Mouse (Mus musculus): Measurements from ENCODE around the gene Calr3. TPM values are rescaled to one million over a fixed set of nuclear protein-coding genes. Genes with fewer than 3 reads are reported as not detected.
A peak's percentile ranks its signal among the peaks of the same experiment; 100 is the strongest.

Calr3 gene
- polyA plus RNA-seq, 1 experiment from 2014 or later: 1.4 TPM

DNA sequence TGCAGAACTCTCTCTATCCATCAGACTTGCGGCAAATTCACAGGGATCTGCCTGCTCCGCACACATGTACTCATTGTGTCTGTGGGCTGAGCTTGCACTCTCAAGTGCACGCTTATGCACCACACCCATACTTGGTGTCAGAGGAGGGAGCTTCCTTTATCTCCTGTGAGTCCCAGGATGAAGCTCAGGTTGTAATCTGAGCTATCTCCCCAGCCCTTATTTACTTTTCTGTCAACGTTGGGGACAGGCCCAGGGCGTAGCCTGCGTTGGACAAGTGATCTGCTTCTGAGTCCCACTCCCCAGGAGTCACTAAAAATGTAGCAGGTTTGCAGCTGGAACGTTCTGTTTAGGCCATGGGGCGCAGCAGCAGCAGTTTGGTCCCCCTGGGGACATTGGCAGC is 7.8 kb upstream of the Calr3 start:
- WGBS: 87% methylated on average over 8 of the region's 8 CpGs
- Histone ChIP-seq H3K4me2 (ENCODE audit: low read length) (no peak overlapping the region), H3K27me3 (replicated peaks; ENCODE audit: control insufficient read depth, insufficient read depth, low read length) (no peaks in the 10 kb centered on the region), H3K36me3 (ENCODE audit: control insufficient read depth, insufficient read depth, low read length) (peaks cover 39% of the 10 kb centered on the region), H3K9me3 (ENCODE audit: control insufficient read depth, low read length) (no peaks in the 10 kb centered on the region), H3K9ac (ENCODE audit: low read depth, low read length) (no peak overlapping the region), H3K4me3 (ENCODE audit: low read length) (no peak overlapping the region), H3K4me1 (ENCODE audit: control insufficient read depth, insufficient read depth, low read depth, low read length) (peaks cover 4% of the 10 kb centered on the region; the same call in 1 of the 2 replicates), H3K27ac (ENCODE audit: low read depth, low read length) (no peak overlapping the region)
- no peak for ATAC-seq

DNA sequence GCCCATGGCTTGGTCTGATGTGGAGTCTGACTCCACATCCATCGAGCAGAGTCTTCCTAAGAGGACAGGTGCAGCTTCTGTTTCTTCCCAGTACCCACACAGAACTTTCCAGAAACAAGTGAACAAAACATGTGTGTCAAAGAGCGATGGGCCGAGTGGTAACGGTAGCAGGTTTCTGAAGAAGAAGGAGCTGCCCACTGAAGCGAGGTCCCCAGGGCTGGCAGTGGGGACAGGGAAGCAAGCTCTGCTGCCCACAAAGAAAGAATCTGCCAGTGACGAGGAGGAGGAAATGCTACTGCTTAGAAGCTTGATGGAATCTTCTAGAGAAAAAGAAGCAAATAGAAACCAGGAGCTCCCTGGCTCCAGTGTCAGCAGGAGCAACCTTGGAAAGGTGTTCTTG is 1.4 kb upstream of the Calr3 start:
- H3K9me3 ChIP-seq (ENCODE audit: control insufficient read depth, low read length): no peaks in the 10 kb centered on the region
- H3K9ac ChIP-seq (ENCODE audit: low read depth, low read length): no peak overlapping the region
- H3K4me1 ChIP-seq (ENCODE audit: control insufficient read depth, insufficient read depth, low read depth, low read length): peaks cover 4% of the 10 kb centered on the region; the same call in 1 of the 2 replicates
- no peak overlapping the region for H3K27ac ChIP-seq (ENCODE audit: low read depth, low read length)
- H3K4me3 ChIP-seq (ENCODE audit: low read length): no peak overlapping the region
- no peaks in the 10 kb centered on the region for H3K27me3 ChIP-seq (replicated peaks; ENCODE audit: control insufficient read depth, insufficient read depth, low read length)
- ATAC-seq: no peak
- peaks cover 6% of the 10 kb centered on the region; the same call in 1 of the 2 replicates for H3K36me3 ChIP-seq (ENCODE audit: control insufficient read depth, insufficient read depth, low read length)
- WGBS: 96% methylated on average over 6 of the region's 6 CpGs
- H3K4me2 ChIP-seq (ENCODE audit: low read length): no peak overlapping the region

DNA sequence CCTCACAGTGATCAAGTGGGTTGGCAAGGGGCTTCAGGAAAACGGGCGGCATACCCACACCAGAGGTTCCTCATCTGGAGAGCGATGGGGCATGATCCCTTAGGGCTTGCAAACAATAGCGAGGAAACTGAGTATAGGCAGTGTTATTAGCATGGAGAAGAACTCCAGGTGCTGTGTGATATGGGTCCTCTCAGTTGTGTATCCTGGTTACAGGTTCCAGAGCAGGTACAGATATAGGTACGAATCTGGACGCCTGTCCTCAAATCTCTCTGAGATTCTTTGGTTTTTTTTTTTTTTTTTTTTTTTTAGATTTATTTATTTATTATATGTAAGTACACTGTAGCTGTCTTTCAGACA is 302 bp upstream of the Calr3 start:
- peak; percentile 72; the same call in 1 of the 2 replicates for ATAC-seq
- no peaks in the 10 kb centered on the region; the same call in 1 of the 2 replicates for H3K36me3 ChIP-seq (ENCODE audit: control insufficient read depth, insufficient read depth, low read length)
- peak overlapping the region; percentile 53 for H3K4me3 ChIP-seq (ENCODE audit: low read length)
- H3K4me1 ChIP-seq (ENCODE audit: control insufficient read depth, insufficient read depth, low read depth, low read length): peaks cover 4% of the 10 kb centered on the region; the same call in 1 of the 2 replicates
- H3K27me3 ChIP-seq (replicated peaks; ENCODE audit: control insufficient read depth, insufficient read depth, low read length): no peaks in the 10 kb centered on the region
- WGBS: 37% methylated on average over 6 of the region's 6 CpGs
- H3K9me3 ChIP-seq (ENCODE audit: control insufficient read depth, low read length): no peaks in the 10 kb centered on the region
- H3K4me2 ChIP-seq (ENCODE audit: low read length): peak overlapping the region; percentile 74
- peak overlapping the region; percentile 72 for H3K27ac ChIP-seq (ENCODE audit: low read depth, low read length)
- H3K9ac ChIP-seq (ENCODE audit: low read depth, low read length): peak overlapping the region; percentile 81

DNA sequence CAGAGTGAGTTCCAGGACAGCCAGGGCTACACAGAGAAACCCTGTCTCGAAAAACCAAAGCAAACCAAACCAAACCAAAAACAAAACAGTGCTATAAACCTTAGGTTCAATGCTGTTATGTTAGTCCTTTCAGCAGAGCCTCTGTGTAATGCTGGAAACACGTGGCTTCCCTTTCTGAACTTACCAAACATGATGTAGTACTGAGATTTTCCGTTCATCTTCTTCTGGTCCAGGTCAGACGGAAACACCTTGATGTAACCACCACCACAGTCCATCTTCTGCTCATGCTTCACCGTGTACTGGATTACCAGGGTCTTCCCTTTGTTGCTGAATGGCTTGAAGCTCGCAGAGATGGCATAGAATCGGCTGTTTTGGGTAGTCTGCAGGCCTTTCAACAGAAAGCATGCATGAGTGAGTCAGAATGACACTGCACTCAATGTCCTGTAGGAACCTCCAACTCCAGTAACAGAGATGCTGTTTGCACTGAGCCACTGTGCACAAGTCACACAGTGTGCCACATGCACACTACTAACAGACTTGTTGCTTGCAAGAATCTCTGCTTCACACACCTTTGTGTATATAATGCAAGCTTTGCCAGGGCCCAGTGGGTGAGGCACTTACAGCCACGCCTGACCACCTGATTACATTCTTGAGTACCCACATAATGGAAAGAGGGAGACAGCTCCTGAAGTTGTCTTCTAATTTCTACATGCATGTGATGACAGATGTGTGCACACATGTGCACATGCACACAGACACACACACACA is 5.2 kb downstream of the Calr3 start:
- Histone ChIP-seq H3K9ac (ENCODE audit: low read depth, low read length) (no peak overlapping the region), H3K4me3 (ENCODE audit: low read length) (no peak overlapping the region), H3K9me3 (ENCODE audit: control insufficient read depth, low read length) (no peaks in the 10 kb centered on the region), H3K4me2 (ENCODE audit: low read length) (no peak overlapping the region), H3K27me3 (replicated peaks; ENCODE audit: control insufficient read depth, insufficient read depth, low read length) (no peaks in the 10 kb centered on the region), H3K27ac (ENCODE audit: low read depth, low read length) (no peak overlapping the region), H3K36me3 (ENCODE audit: control insufficient read depth, insufficient read depth, low read length) (no peaks in the 10 kb centered on the region), H3K4me1 (ENCODE audit: control insufficient read depth, insufficient read depth, low read depth, low read length) (no peaks in the 10 kb centered on the region)
- ATAC-seq: no peak
- WGBS: 63% methylated on average over 8 of the region's 8 CpGs

DNA sequence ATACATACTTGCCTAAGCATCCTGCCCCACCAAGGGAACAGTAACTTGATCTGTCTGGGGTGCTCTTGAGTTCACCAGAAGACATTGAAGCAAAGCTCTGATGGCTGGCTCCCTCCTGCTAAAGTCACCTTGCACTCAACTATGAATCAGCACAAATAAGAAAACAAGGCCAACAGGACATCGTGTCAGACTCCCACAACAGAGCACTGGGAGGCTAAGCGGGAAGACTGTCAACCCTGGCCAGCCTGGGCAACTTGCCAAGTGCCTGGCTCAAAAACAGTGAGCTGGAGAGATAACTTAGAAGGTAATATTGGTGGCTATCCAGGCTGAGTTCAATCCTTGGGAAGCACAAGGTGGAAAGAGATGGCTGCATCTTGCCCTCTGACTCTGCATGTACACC is 8.7 kb downstream of the Calr3 start:
- ATAC-seq: no peak
- H3K27ac ChIP-seq (ENCODE audit: low read depth, low read length): no peak overlapping the region
- H3K4me1 ChIP-seq (ENCODE audit: control insufficient read depth, insufficient read depth, low read depth, low read length): no peaks in the 10 kb centered on the region
- H3K9me3 ChIP-seq (ENCODE audit: control insufficient read depth, low read length): no peaks in the 10 kb centered on the region
- H3K36me3 ChIP-seq (ENCODE audit: control insufficient read depth, insufficient read depth, low read length): no peaks in the 10 kb centered on the region
- 42% methylated on average over 2 of the region's 2 CpGs for WGBS
- H3K9ac ChIP-seq (ENCODE audit: low read depth, low read length): no peak overlapping the region
- no peak overlapping the region for H3K4me2 ChIP-seq (ENCODE audit: low read length)
- H3K27me3 ChIP-seq (replicated peaks; ENCODE audit: control insufficient read depth, insufficient read depth, low read length): no peaks in the 10 kb centered on the region
- no peak overlapping the region for H3K4me3 ChIP-seq (ENCODE audit: low read length)

DNA sequence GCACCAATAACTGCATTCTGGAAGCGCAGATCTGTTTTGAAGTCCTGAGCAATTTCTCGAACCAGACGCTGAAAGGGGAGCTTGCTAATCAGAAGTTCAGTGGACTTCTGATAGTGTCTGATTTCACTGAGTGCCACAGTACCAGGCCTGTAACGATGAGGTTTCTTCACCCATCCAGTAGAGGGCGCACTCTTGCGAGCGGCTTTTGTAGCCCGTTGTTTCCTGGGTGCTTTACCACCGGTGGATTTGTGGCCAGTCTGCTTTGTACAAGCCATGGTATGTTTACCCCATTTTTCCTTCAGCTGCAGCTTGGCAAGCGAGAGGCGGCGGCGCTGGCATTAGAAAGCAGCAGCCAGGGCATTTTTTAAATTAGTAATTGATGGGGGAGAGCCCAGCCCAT is 14.0 kb downstream of the Calr3 start:
- WGBS: 57% methylated on average over 13 of the region's 13 CpGs
- Histone ChIP-seq H3K9me3 (ENCODE audit: control insufficient read depth, low read length) (no peaks in the 10 kb centered on the region), H3K36me3 (ENCODE audit: control insufficient read depth, insufficient read depth, low read length) (no peaks in the 10 kb centered on the region), H3K9ac (ENCODE audit: low read depth, low read length) (no peak overlapping the region), H3K27me3 (replicated peaks; ENCODE audit: control insufficient read depth, insufficient read depth, low read length) (no peaks in the 10 kb centered on the region), H3K27ac (ENCODE audit: low read depth, low read length) (no peak overlapping the region), H3K4me3 (ENCODE audit: low read length) (no peak overlapping the region), H3K4me1 (ENCODE audit: control insufficient read depth, insufficient read depth, low read depth, low read length) (no peaks in the 10 kb centered on the region), H3K4me2 (ENCODE audit: low read length) (no peak overlapping the region)
- ATAC-seq: no peak

DNA sequence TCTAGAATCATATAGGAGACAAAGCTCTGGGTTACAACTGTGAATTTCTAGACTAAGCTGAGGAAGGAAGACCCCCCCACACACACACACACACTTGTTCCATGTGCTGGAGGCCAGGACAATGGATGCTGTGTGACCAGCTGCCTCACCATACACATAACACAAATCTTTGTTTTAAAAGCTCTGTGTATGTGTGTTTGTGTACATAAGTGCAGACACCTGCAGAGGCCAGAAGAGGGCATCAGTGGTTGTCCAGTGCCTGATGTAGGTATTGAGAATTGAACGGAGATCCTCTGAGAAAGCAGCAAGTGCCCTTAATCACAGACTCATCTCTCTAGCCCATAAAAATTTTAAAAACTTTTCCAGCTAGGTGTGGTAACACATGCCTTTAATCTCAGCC is 20.7 kb downstream of the Calr3 start:
- no peak overlapping the region for H3K4me2 ChIP-seq (ENCODE audit: low read length)
- H3K4me3 ChIP-seq (ENCODE audit: low read length): no peak overlapping the region
- no peaks in the 10 kb centered on the region for H3K36me3 ChIP-seq (ENCODE audit: control insufficient read depth, insufficient read depth, low read length)
- no peak overlapping the region for H3K27ac ChIP-seq (ENCODE audit: low read depth, low read length)
- H3K4me1 ChIP-seq (ENCODE audit: control insufficient read depth, insufficient read depth, low read depth, low read length): peaks cover 22% of the 10 kb centered on the region
- no peak for ATAC-seq
- no peaks in the 10 kb centered on the region for H3K27me3 ChIP-seq (replicated peaks; ENCODE audit: control insufficient read depth, insufficient read depth, low read length)
- 63% methylated on average over 1 of the region's 1 CpGs for WGBS
- H3K9me3 ChIP-seq (ENCODE audit: control insufficient read depth, low read length): no peaks in the 10 kb centered on the region
- no peak overlapping the region for H3K9ac ChIP-seq (ENCODE audit: low read depth, low read length)

DNA sequence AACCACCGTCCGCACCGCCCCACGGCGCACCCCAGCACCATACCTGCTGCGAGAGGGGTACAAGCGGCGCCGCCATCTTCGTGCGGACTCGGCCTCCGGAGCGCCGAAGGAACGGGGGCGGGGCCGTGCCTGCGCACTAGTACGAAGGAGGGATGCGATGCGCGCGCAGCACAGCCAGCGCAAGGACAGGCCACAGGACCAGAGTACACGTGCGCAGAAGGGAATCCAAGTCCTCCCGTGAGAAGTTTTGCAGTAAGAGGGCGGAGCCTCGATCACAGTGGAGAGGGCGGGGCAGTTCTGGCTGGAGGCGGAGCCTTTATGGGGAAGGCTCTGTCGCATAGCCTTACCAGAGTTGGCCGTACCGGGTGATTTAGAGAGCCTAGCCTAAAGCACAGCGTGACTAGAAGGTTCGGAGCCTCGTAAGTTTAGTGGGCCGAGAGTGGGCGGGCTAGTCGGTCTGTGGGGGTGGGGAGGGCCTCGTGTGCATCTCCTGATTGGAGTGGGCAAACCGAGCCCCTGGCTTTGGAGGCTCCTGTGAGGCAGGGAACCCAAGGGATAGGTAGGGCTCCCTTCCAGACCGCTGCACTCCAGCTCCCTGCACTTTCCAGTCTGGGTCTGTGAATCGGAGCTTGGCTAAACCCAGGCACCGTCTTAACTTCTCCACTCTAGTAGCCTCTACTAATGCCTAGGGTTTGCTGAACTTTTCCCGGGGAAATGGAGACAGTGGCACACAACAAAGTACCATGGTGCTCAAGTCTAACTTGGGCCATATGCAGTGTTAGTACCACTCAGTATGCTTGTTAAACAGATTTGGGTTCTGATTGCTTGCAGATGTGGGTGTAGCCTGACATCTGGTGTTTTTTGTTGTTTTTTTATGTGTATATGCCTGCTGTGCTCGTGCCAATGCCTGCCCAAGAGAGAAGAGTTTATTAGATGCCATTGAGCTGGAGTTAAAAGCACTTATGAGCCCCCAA is 22.0 kb downstream of the Calr3 start, which contains the start of gene Eps15l1:
TSS of gene Eps15l1 (minus strand) at position 99 of the 974 bp plus-strand sequence.
- Histone ChIP-seq H3K4me3 (ENCODE audit: low read length) (peak within 1 kb of the TSS; percentile 80), H3K4me2 (ENCODE audit: low read length) (peak within 1 kb of the TSS; percentile 77), H3K9me3 (ENCODE audit: control insufficient read depth, low read length) (no peaks in the 10 kb centered on the region), H3K27me3 (replicated peaks; ENCODE audit: control insufficient read depth, insufficient read depth, low read length) (no peaks in the 10 kb centered on the region), H3K36me3 (ENCODE audit: control insufficient read depth, insufficient read depth, low read length) (no peaks in the 10 kb centered on the region), H3K27ac (ENCODE audit: low read depth, low read length) (peak within 1 kb of the TSS; percentile 84), H3K4me1 (ENCODE audit: control insufficient read depth, insufficient read depth, low read depth, low read length) (peaks cover 27% of the 10 kb centered on the region), H3K9ac (ENCODE audit: low read depth, low read length) (peak within 1 kb of the TSS; percentile 87)
- under 1% methylated on average over 48 of the region's 48 CpGs for WGBS
- ATAC-seq: peak; percentile 98
